Mouse (Mus musculus) liver, embryonic 15.5 days (tissue): ENCODE results near the gene Btbd9. TPM values are rescaled to one million over a fixed set of nuclear protein-coding genes. Genes with fewer than 3 reads are reported as not detected.
A peak's percentile ranks its signal among the peaks of the same experiment; 100 is the strongest.

ENCODE experiments used
- ATAC-seq: fragments of 200-750 bp; cut with Nextera tagmentation; 2 replicates; pipeline ENCODE4 v1.8.0; 2017; ENCODE audit warnings: moderate number of reproducible peaks, mild to moderate bottlenecking, moderate library complexity; ENCODE audit not compliant: insufficient read depth
- H3K27ac ChIP-seq: fragments of 300-500 bp; sonication (generic); replicated peaks from 2 replicates; pipeline ENCODE4 v1.5.1; 2015; ENCODE audit warnings: mild to moderate bottlenecking, inconsistent platforms
- H3K27me3 ChIP-seq: fragments of 300-500 bp; sonication (generic); 2 replicates; pipeline ENCODE4 v1.6.1; 2015; ENCODE audit warnings: mild to moderate bottlenecking, inconsistent platforms
- H3K36me3 ChIP-seq: fragments of 300-500 bp; sonication (generic); replicated peaks from 2 replicates; pipeline ENCODE4 v1.6.1; 2015; ENCODE audit warnings: moderate library complexity, mild to moderate bottlenecking, inconsistent platforms
- H3K4me1 ChIP-seq: fragments of 300-500 bp; sonication (generic); replicated peaks from 2 replicates; pipeline ENCODE4 v1.6.1; 2015; ENCODE audit warnings: inconsistent platforms
- H3K4me2 ChIP-seq: fragments of 300-500 bp; sonication (generic); 2 replicates; pipeline ENCODE4 v1.6.1; 2015; ENCODE audit warnings: moderate library complexity, mild to moderate bottlenecking, inconsistent platforms
- H3K4me3 ChIP-seq: fragments of 300-500 bp; sonication (generic); replicated peaks from 2 replicates; pipeline ENCODE4 v1.5.1; 2015; ENCODE audit warnings: mild to moderate bottlenecking, inconsistent platforms
- H3K9ac ChIP-seq: fragments of 300-500 bp; sonication (generic); 2 replicates; pipeline ENCODE4 v1.6.1; 2015; ENCODE audit warnings: moderate library complexity, mild to moderate bottlenecking, inconsistent platforms
- H3K9me3 ChIP-seq: fragments of 300-500 bp; sonication (generic); replicated peaks from 2 replicates; pipeline ENCODE4 v1.6.1; 2016; ENCODE audit warnings: inconsistent platforms
- WGBS: fragments of 180-500 bp; shearing (Covaris S2); methylation state at CpG from one replicate; pipeline ENCODE4 v1.1.7; 2015; ENCODE audit warnings: mixed read lengths; ENCODE audit not compliant: insufficient replicate concordance; 5-methylcytosine and 5-hydroxymethylcytosine counted together
- polyA plus RNA-seq: library from polyadenylated mRNA; unstranded; fragments of >200 nt; fragmentation: Nextera tagmentation; extraction: Ambion mirVana; gene quantifications from 2 replicates; pipeline ENCODE4 v1.2.1, GENCODE M21; 2015

Gene Btbd9
- polyA plus RNA-seq, 1 experiment from 2014 or later: 12.2 TPM

- Histone ChIP-seq H3K36me3 (no peaks in the 10 kb centered on the region), H3K9ac (no peak overlapping the region), H3K27ac (no peak overlapping the region; the same call in 1 of the 2 replicates), H3K9me3 (no peaks in the 10 kb centered on the region), H3K27me3 (no peaks in the 10 kb centered on the region), H3K4me3 (no peak overlapping the region), H3K4me1 (peaks cover 31% of the 10 kb centered on the region), H3K4me2 (peak overlapping the region; percentile 45; the same call in 1 of the 2 replicates)
- 77% methylated on average over 2 of the region's 2 CpGs for WGBS
- ATAC-seq: no peak
Observed at GRCm38 (mm10) chr17:30348031-30348430, 228.3 kb downstream of the Btbd9 start.

GRCm38 (mm10) chr17:30347101-30347613 lies 229.1 kb downstream of the Btbd9 start:
- Histone ChIP-seq H3K27ac (peak overlapping the region; percentile 34), H3K4me3 (no peak overlapping the region)
- ATAC-seq: peak; percentile 96

GRCm38 (mm10) chr17:30345008-30345407 lies 231.3 kb downstream of the Btbd9 start:
- no peak for ATAC-seq
- H3K4me1 ChIP-seq: peaks cover 31% of the 10 kb centered on the region
- H3K27me3 ChIP-seq: no peaks in the 10 kb centered on the region
- H3K27ac ChIP-seq: no peak overlapping the region
- H3K36me3 ChIP-seq: no peaks in the 10 kb centered on the region
- WGBS: 61% methylated on average over 3 of the region's 3 CpGs
- no peak overlapping the region for H3K4me2 ChIP-seq
- H3K4me3 ChIP-seq: no peak overlapping the region
- no peak overlapping the region for H3K9ac ChIP-seq
- H3K9me3 ChIP-seq: no peaks in the 10 kb centered on the region

More at GRCm38 (mm10) chr17:30347101-30347613, 229.1 kb downstream of the Btbd9 start:
- no peak overlapping the region for H3K9ac ChIP-seq
- no peaks in the 10 kb centered on the region for H3K27me3 ChIP-seq
- no peaks in the 10 kb centered on the region for H3K9me3 ChIP-seq
- 5% methylated on average over 10 of the region's 10 CpGs for WGBS
- H3K36me3 ChIP-seq: no peaks in the 10 kb centered on the region
- H3K4me1 ChIP-seq: peaks cover 31% of the 10 kb centered on the region
- peak overlapping the region; percentile 45 for H3K4me2 ChIP-seq

- Histone ChIP-seq H3K9ac (no peak overlapping the region), H3K27me3 (no peaks in the 10 kb centered on the region), H3K36me3 (no peaks in the 10 kb centered on the region), H3K27ac (no peak overlapping the region), H3K9me3 (no peaks in the 10 kb centered on the region), H3K4me2 (no peak overlapping the region), H3K4me1 (peaks cover 31% of the 10 kb centered on the region), H3K4me3 (no peak overlapping the region)
- ATAC-seq: no peak
- 57% methylated on average over 9 of the region's 9 CpGs for WGBS
Observed at GRCm38 (mm10) chr17:30343701-30344473, 232.4 kb downstream of the Btbd9 start.

- no peak for ATAC-seq
- WGBS: 56% methylated on average over 6 of the region's 6 CpGs
Observed at GRCm38 (mm10) chr17:30341556-30341955, 234.7 kb downstream of the Btbd9 start.

GRCm38 (mm10) chr17:30340495-30341126 lies 235.7 kb downstream of the Btbd9 start:
- WGBS: 68% methylated on average over 13 of the region's 13 CpGs
- Histone ChIP-seq H3K9me3 (no peaks in the 10 kb centered on the region), H3K4me2 (no peak overlapping the region), H3K4me1 (peaks cover 16% of the 10 kb centered on the region; the same call in 1 of the 2 replicates), H3K27me3 (no peaks in the 10 kb centered on the region), H3K27ac (no peak overlapping the region), H3K9ac (no peak overlapping the region), H3K4me3 (no peak overlapping the region), H3K36me3 (no peaks in the 10 kb centered on the region)
- no peak for ATAC-seq

More at GRCm38 (mm10) chr17:30341556-30341955, 234.7 kb downstream of the Btbd9 start:
- Histone ChIP-seq H3K4me2 (no peak overlapping the region), H3K36me3 (no peaks in the 10 kb centered on the region), H3K9me3 (no peaks in the 10 kb centered on the region), H3K4me3 (no peak overlapping the region), H3K4me1 (peaks cover 17% of the 10 kb centered on the region), H3K27me3 (no peaks in the 10 kb centered on the region), H3K9ac (no peak overlapping the region), H3K27ac (no peak overlapping the region)

- Histone ChIP-seq H3K4me2 (no peak overlapping the region), H3K4me1 (peaks cover 13% of the 10 kb centered on the region; the same call in 1 of the 2 replicates), H3K4me3 (no peak overlapping the region), H3K9me3 (no peaks in the 10 kb centered on the region), H3K27ac (no peak overlapping the region), H3K9ac (no peak overlapping the region), H3K27me3 (no peaks in the 10 kb centered on the region), H3K36me3 (no peaks in the 10 kb centered on the region)
- 69% methylated on average over 5 of the region's 5 CpGs for WGBS
- ATAC-seq: no peak
Observed at GRCm38 (mm10) chr17:30339317-30339716, 237.0 kb downstream of the Btbd9 start.

GRCm38 (mm10) chr17:30336816-30337215 lies 239.5 kb downstream of the Btbd9 start:
- H3K27ac ChIP-seq: no peak overlapping the region
- H3K9me3 ChIP-seq: no peaks in the 10 kb centered on the region
- no peaks in the 10 kb centered on the region for H3K27me3 ChIP-seq
- no peak for ATAC-seq
- no peak overlapping the region for H3K4me3 ChIP-seq
- no peak overlapping the region for H3K4me2 ChIP-seq
- H3K36me3 ChIP-seq: no peaks in the 10 kb centered on the region
- H3K9ac ChIP-seq: no peak overlapping the region
- WGBS: 50% methylated on average over 7 of the region's 7 CpGs
- peaks cover 11% of the 10 kb centered on the region; the same call in 1 of the 2 replicates for H3K4me1 ChIP-seq

- H3K9me3 ChIP-seq: no peaks in the 10 kb centered on the region
- no peak overlapping the region for H3K9ac ChIP-seq
- no peak for ATAC-seq
- H3K36me3 ChIP-seq: no peaks in the 10 kb centered on the region
- no peaks in the 10 kb centered on the region for H3K27me3 ChIP-seq
- no peak overlapping the region for H3K4me2 ChIP-seq
- WGBS: 23% methylated on average over 5 of the region's 5 CpGs
- H3K4me1 ChIP-seq: peaks cover 11% of the 10 kb centered on the region; the same call in 1 of the 2 replicates
- no peak overlapping the region for H3K4me3 ChIP-seq
- no peak overlapping the region for H3K27ac ChIP-seq
Observed at GRCm38 (mm10) chr17:30336280-30336679, 240.0 kb downstream of the Btbd9 start.

- Histone ChIP-seq H3K4me1 (peaks cover 11% of the 10 kb centered on the region; the same call in 1 of the 2 replicates), H3K4me2 (no peak overlapping the region), H3K9me3 (no peaks in the 10 kb centered on the region), H3K4me3 (no peak overlapping the region), H3K27me3 (no peaks in the 10 kb centered on the region), H3K9ac (no peak overlapping the region), H3K36me3 (no peaks in the 10 kb centered on the region), H3K27ac (no peak overlapping the region)
- WGBS: 32% methylated on average over 8 of the region's 8 CpGs
- no peak for ATAC-seq
Observed at GRCm38 (mm10) chr17:30335746-30336145, 240.5 kb downstream of the Btbd9 start.

GRCm38 (mm10) chr17:30334257-30334656 lies 242.0 kb downstream of the Btbd9 start:
- Histone ChIP-seq H3K9ac (no peak overlapping the region), H3K9me3 (no peaks in the 10 kb centered on the region), H3K4me2 (no peak overlapping the region), H3K36me3 (no peaks in the 10 kb centered on the region), H3K4me1 (peaks cover 11% of the 10 kb centered on the region; the same call in 1 of the 2 replicates), H3K27me3 (no peaks in the 10 kb centered on the region), H3K27ac (no peak overlapping the region), H3K4me3 (no peak overlapping the region)
- ATAC-seq: no peak
- WGBS: 85% methylated on average over 6 of the region's 6 CpGs
